In the genomic region with DNA sequence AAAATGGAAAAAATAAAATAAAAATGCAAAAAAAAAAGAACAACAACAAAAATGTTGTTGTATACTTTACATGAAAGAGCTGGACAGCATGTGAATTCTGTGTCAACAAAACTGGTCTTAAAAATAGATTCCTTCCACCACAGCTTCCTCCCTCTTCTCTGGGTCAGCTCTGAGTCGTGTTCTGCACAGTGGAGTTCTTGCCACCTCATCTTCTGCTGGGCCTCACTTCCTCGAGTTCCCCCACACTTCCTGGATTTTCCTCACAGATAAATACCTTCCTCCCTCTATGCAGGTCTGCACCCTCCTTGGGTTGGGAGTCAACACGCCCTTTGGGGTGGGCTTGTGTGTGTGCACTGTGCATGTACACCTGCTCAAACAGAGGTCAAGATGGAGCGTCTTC, we compare ENCODE assay signal across 13 mouse cellular contexts. TPM values are rescaled to one million over a fixed set of nuclear protein-coding genes. Genes with fewer than 3 reads are reported as not detected.
A peak's percentile ranks its signal among the peaks of the same experiment; 100 is the strongest.
DNase-seq lines count a peak whose midpoint lies in the region; ATAC-seq and TF ChIP-seq lines count a peak whose summit lies in the region.
"Had no signal": no experiment of that assay in that cellular context is flagged by ENCODE, and none has a peak within 500 bp of the region (broad histone marks: within the 10 kb centered on the region; RNA-seq: fewer than 3 reads in every experiment).

No protein-coding gene starts in this region.

- ATAC-seq in intestine, embryonic 15.5 days, result peak; percentile 23; the same call in 1 of the 2 replicates
- no peak; the same call in 1 of the 2 replicates for ATAC-seq in intestine, postnatal 0 days
- no peak; the same call in 1 of the 2 replicates for ATAC-seq in liver, embryonic 15.5 days (ENCODE audit: insufficient read depth)
- ATAC-seq: forebrain, embryonic 14.5 days had no signal

- TF ChIP-seq POLR2A in spleen, adult 2 months (IDR thresholded peaks at IDR 0.05; ENCODE audit: low read depth, low read length), result no peak
- no peak for TF ChIP-seq POLR2A in small intestine, adult 2 months (IDR thresholded peaks at IDR 0.05; ENCODE audit: low read depth, low read length)

- no peaks in the 10 kb centered on the region for H3K27me3 ChIP-seq in intestine, embryonic 15.5 days (replicated peaks)
- no peaks in the 10 kb centered on the region for H3K27me3 ChIP-seq in intestine, postnatal 0 days (replicated peaks; ENCODE audit: control insufficient read depth, insufficient read depth, low read length)
- no peaks in the 10 kb centered on the region for H3K27me3 ChIP-seq in spleen, adult 2 months (ENCODE audit: control insufficient read depth, insufficient read depth, low read length)
- H3K27me3 ChIP-seq in liver, embryonic 15.5 days, result no peaks in the 10 kb centered on the region
- no peaks in the 10 kb centered on the region for H3K27me3 ChIP-seq in small intestine, adult 2 months (ENCODE audit: control insufficient read depth, insufficient read depth, low read length)

- WGBS in intestine, embryonic 15.5 days, result 64% methylated on average over 4 of the region's 4 CpGs
- WGBS in intestine, postnatal 0 days, result 55% methylated on average over 4 of the region's 4 CpGs
- 46% methylated on average over 4 of the region's 4 CpGs for WGBS in spleen, adult 2 months
- WGBS in liver, embryonic 15.5 days (ENCODE audit: insufficient replicate concordance), result 37% methylated on average over 4 of the region's 4 CpGs
- WGBS in small intestine, adult 2 months, result 46% methylated on average over 4 of the region's 4 CpGs

- no peak overlapping the region for H3K4me3 ChIP-seq in intestine, embryonic 15.5 days (replicated peaks)
- H3K4me3 ChIP-seq in intestine, postnatal 0 days (ENCODE audit: low read depth, low read length), result no peak overlapping the region
- H3K4me3 ChIP-seq in spleen, adult 2 months (ENCODE audit: extremely low read depth, insufficient read depth, insufficient read length), result no peak overlapping the region
- H3K4me3 ChIP-seq in liver, embryonic 15.5 days (replicated peaks), result no peak overlapping the region
- no peak overlapping the region for H3K4me3 ChIP-seq in small intestine, adult 2 months (ENCODE audit: low read depth, low read length)
- H3K4me3 ChIP-seq: heart, embryonic 10.5 days had no signal

- no peak overlapping the region for H3K4me2 ChIP-seq in intestine, embryonic 15.5 days (replicated peaks)
- no peak overlapping the region for H3K4me2 ChIP-seq in intestine, postnatal 0 days (replicated peaks; ENCODE audit: low read depth)
- no peak overlapping the region for H3K4me2 ChIP-seq in liver, embryonic 15.5 days

- no peak overlapping the region for H3K9ac ChIP-seq in intestine, embryonic 15.5 days
- no peak overlapping the region for H3K9ac ChIP-seq in intestine, postnatal 0 days (ENCODE audit: low read depth, low read length)
- H3K9ac ChIP-seq in liver, embryonic 15.5 days, result no peak overlapping the region

- H3K9me3 ChIP-seq in intestine, embryonic 15.5 days, result no peaks in the 10 kb centered on the region
- no peaks in the 10 kb centered on the region for H3K9me3 ChIP-seq in intestine, postnatal 0 days (ENCODE audit: control insufficient read depth)
- H3K9me3 ChIP-seq in liver, embryonic 15.5 days (replicated peaks), result no peaks in the 10 kb centered on the region
- H3K9me3 ChIP-seq: heart, embryonic 10.5 days had no signal

- H3K4me1 ChIP-seq in intestine, embryonic 15.5 days (replicated peaks), result peaks cover 10% of the 10 kb centered on the region; the same call in 1 of the 2 replicates
- H3K4me1 ChIP-seq in intestine, postnatal 0 days (replicated peaks; ENCODE audit: control insufficient read depth, insufficient read depth, low read length), result peaks cover 10% of the 10 kb centered on the region; the same call in 1 of the 2 replicates
- H3K4me1 ChIP-seq in spleen, adult 2 months (ENCODE audit: control insufficient read depth, insufficient read depth, insufficient read length), result no peaks in the 10 kb centered on the region
- peaks cover 15% of the 10 kb centered on the region for H3K4me1 ChIP-seq in liver, embryonic 15.5 days (replicated peaks)
- H3K4me1 ChIP-seq in small intestine, adult 2 months (ENCODE audit: control insufficient read depth, insufficient read depth, insufficient read length, low read length), result peaks cover 13% of the 10 kb centered on the region; the same call in 1 of the 2 replicates

- H3K27ac ChIP-seq in intestine, embryonic 15.5 days, result no peak overlapping the region
- H3K27ac ChIP-seq in intestine, postnatal 0 days (ENCODE audit: low read depth, low read length), result no peak overlapping the region
- H3K27ac ChIP-seq in spleen, adult 2 months (ENCODE audit: insufficient read depth, low read length), result 0 out of 2 replicates have a peak overlapping the region, but pooled peaks have one; percentile 6
- H3K27ac ChIP-seq in liver, embryonic 15.5 days (replicated peaks), result peak overlapping the region; percentile 56; the same call in 1 of the 2 replicates
- H3K27ac ChIP-seq in small intestine, adult 2 months (ENCODE audit: insufficient read depth, low read depth, low read length), result peak overlapping the region; percentile 50
- H3K27ac ChIP-seq: heart, embryonic 10.5 days had no signal

- no peak for DNase-seq in spleen, adult 2 months (ENCODE audit: low read depth in 1 of 2, low spot score in 2 of 2)
- no peak for DNase-seq in spleen, postnatal 14 days (ENCODE audit: low spot score in 2 of 2)
- no peak for DNase-seq in thymus, postnatal 4 days
- DNase-seq in spleen, adult 12 weeks (ENCODE audit: low spot score), result no peak
- DNase-seq: cerebellum, adult 11-12 months; embryo, embryonic 11 days had no signal

- no peaks in the 10 kb centered on the region for H3K36me3 ChIP-seq in intestine, embryonic 15.5 days
- no peaks in the 10 kb centered on the region for H3K36me3 ChIP-seq in intestine, postnatal 0 days (ENCODE audit: control insufficient read depth, insufficient read depth)
- H3K36me3 ChIP-seq in spleen, adult 2 months (ENCODE audit: control insufficient read depth, insufficient read depth, low read length), result no peaks in the 10 kb centered on the region
- H3K36me3 ChIP-seq in liver, embryonic 15.5 days (replicated peaks), result no peaks in the 10 kb centered on the region
- no peaks in the 10 kb centered on the region for H3K36me3 ChIP-seq in small intestine, adult 2 months (ENCODE audit: control insufficient read depth, insufficient read depth, low read length)
- H3K36me3 ChIP-seq: heart, embryonic 10.5 days had no signal

- no peak for TF ChIP-seq CTCF in intestine, postnatal 0 days (IDR thresholded peaks at IDR 0.05; ENCODE audit: low read depth)
- no peak for TF ChIP-seq CTCF in spleen, adult 2 months (IDR thresholded peaks at IDR 0.05; ENCODE audit: extremely low read depth, insufficient read depth, insufficient read length, insufficient replicate concordance)
- no peak for TF ChIP-seq CTCF in small intestine, adult 2 months (IDR thresholded peaks at IDR 0.05; ENCODE audit: extremely low read depth, insufficient read length, insufficient replicate concordance, low read depth, low read length)

RNA-seq across cellular contexts. Expression of a gene that starts 19.7 kb away (rescaled TPM):
- polyA plus RNA-seq in intestine, embryonic 15.5 days (2015; fragmentation: Nextera tagmentation; extraction: Ambion mirVana), result 0.27 and 0.36 TPM in 2 replicates
- polyA plus RNA-seq in intestine, postnatal 0 days (2015; fragmentation: Nextera tagmentation; extraction: Ambion mirVana), result 4.3 and 4.5 TPM in 2 replicates
- 0.11 and 0.34 TPM in 2 replicates for polyA plus RNA-seq in spleen, adult 2 months (2012; rRNA removed)
- polyA plus RNA-seq in liver, embryonic 15.5 days (2015; fragmentation: Nextera tagmentation; extraction: Ambion mirVana), result not detected in 2 replicates
- polyA plus RNA-seq in small intestine, adult 2 months (2012; rRNA removed), result 5.6 and 11.1 TPM in 2 replicates
- polyA plus RNA-seq: forebrain, embryonic 14.5 days had no signal

RNA-seq across cellular contexts. Expression of a gene that starts 19.8 kb away (rescaled TPM):
- not detected in 2 replicates for polyA plus RNA-seq in intestine, embryonic 15.5 days (2015; fragmentation: Nextera tagmentation; extraction: Ambion mirVana)
- not detected in 2 replicates for polyA plus RNA-seq in intestine, postnatal 0 days (2015; fragmentation: Nextera tagmentation; extraction: Ambion mirVana)
- polyA plus RNA-seq in spleen, adult 2 months (2012; rRNA removed), result not detected in 2 replicates
- polyA plus RNA-seq in liver, embryonic 15.5 days (2015; fragmentation: Nextera tagmentation; extraction: Ambion mirVana), result not detected in 2 replicates
- not detected in 2 replicates for polyA plus RNA-seq in small intestine, adult 2 months (2012; rRNA removed)
- polyA plus RNA-seq: C2C12; forebrain, embryonic 14.5 days; heart, embryonic 10.5 days had no signal

RNA-seq across cellular contexts. Expression of a gene that starts 47.1 kb away (rescaled TPM):
- polyA plus RNA-seq in intestine, embryonic 15.5 days (2015; fragmentation: Nextera tagmentation; extraction: Ambion mirVana), result 424 and 451 TPM in 2 replicates
- 172 and 188 TPM in 2 replicates for polyA plus RNA-seq in intestine, postnatal 0 days (2015; fragmentation: Nextera tagmentation; extraction: Ambion mirVana)
- polyA plus RNA-seq in spleen, adult 2 months (2012; rRNA removed), result 8.5 and 9.1 TPM in 2 replicates
- 175 and 198 TPM in 2 replicates for polyA plus RNA-seq in liver, embryonic 15.5 days (2015; fragmentation: Nextera tagmentation; extraction: Ambion mirVana)
- polyA plus RNA-seq in small intestine, adult 2 months (2012; rRNA removed), result 0.95 and 6.1 TPM in 2 replicates

Comparison
In these comparisons a context has a peak if more than half of its experiments do, and no peak if none do; other contexts are left out.
1. H3K27ac ChIP-seq: peak in spleen, adult 2 months (single experiment), liver, embryonic 15.5 days (single experiment) and small intestine, adult 2 months (single experiment); none in intestine, embryonic 15.5 days (single experiment) and intestine, postnatal 0 days (single experiment).
2. RNA of a gene that starts 47.1 kb away (polyA plus RNA-seq): 424 to 451 TPM in intestine, embryonic 15.5 days, 175 to 198 TPM in liver, embryonic 15.5 days and 172 to 188 TPM in intestine, postnatal 0 days; 8.5 to 9.1 TPM in spleen, adult 2 months and 0.95 to 6.1 TPM in small intestine, adult 2 months; every median in the first group is over 10 times any median in the second.